Mouse (Mus musculus) cerebellum, adult 9-10 months (tissue): Measurements from ENCODE around the gene Knop1.

Experiments used
- DNase-seq: peaks from one replicate; pipeline ENCODE4 v3.0.0; 2022

Gene Knop1

DNA sequence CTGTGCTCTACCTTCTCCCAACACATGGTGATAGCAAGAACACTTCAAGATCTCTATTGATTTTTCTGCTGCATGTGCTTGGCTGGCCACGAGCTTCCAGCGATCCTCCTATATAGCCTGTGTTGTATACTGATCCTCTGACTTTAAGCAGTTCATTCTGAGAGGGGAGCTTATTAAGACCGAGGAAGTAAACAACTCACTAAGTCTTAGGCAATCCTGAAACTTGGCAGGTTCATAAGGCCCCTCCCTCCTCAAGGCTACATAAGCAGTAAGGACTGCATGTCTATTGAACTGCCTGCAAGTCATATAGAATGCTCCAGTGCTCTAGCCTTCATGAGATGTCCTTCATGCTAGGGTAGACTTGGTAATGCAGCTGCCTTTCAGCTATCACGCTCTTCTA lies 9.7 kb downstream of the Knop1 start:
- no peak for DNase-seq

DNA sequence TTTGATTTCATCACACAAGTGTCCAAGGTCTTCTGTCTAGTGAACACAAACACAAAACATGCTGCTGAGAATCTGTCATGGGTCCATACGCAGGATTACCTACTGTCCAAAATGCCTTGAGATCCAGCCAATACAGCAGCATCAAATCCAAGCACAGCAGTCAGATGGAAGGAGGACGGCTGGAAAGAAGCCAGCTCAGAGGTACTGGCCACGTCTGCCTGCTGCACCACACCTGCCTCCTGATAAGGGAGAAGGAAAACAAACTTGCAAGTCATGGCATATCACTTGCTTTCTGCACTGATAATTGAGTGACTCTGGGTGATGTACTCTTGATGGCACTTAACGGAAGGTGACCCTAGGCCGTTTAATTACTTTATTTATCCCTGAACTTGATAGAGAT lies 10.9 kb downstream of the Knop1 start:
- DNase-seq, result no peak

DNA sequence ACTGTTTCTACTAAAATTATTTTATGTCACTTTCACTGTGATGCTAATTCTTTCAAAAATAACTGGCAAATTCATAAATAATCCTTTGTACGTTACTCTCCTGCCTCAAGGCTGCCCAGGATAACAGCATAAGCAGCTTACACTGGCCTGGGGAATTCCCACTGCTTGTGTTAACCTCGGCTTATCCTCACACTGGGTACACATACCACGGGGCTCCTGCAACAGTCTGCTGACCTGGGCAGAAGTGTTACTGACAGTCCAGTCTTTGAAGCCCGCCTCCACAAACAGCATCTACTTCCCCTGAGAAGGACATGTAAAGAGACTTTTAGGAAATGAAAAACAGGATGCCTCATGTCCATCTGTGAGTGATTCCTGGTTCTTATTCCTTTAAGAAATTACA lies 13.1 kb downstream of the Knop1 start:
- DNase-seq, result no peak

DNA sequence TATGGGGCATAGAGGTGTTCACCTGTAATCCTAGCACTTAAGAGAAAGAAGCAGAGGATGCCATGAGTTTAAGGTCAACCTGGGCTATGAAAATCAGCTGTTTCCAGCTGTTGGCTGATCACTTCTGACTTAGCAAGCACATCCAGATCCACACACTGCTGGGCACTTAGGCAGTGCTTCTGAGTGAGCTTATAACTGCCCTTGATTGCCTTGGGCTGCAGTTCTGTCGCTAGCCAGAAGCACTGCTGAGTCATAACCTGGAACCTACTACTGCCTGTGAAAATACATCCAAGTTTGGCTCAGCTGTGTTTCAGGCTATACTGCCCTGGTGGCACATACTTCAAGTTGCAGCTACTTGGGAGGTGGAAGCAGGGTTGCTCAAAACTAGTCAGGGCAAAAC lies 14.3 kb downstream of the Knop1 start:
- peak; percentile 57 for DNase-seq

DNA sequence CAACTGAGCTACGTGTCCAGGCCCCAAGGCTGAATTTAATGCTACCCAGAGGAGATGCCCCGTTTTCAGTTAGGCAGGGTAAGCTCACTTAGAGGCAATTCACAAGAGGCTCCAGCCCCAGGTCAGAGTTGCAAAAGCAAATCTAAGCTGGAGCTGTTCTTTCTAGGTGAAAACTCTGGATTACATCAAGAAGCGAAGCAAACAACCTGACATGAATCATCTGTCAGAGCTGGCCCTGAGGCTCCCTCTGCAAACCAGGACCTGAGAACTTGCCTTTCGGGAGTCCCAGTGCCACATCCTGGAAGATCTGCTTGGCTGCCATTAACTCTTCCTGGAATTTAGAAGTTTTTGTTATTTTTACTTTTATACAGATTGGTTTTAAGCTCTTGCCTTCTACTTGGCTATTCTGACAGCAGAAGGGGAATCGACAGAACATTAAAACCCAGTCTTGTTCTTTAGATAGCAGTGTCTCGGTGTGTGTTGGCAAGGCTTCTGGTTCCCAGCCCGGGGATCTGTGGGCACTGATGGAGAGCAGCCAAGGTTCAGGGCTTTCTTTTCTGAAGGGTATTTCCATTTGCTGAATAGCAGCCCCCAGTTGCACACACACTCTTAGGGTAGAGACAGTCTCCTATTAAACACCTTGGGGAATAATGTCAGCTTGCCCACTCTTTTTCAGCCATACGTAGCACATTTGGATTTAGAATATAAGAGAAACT lies 14.9 kb downstream of the Knop1 start:
- DNase-seq, result peak; percentile 59

DNA sequence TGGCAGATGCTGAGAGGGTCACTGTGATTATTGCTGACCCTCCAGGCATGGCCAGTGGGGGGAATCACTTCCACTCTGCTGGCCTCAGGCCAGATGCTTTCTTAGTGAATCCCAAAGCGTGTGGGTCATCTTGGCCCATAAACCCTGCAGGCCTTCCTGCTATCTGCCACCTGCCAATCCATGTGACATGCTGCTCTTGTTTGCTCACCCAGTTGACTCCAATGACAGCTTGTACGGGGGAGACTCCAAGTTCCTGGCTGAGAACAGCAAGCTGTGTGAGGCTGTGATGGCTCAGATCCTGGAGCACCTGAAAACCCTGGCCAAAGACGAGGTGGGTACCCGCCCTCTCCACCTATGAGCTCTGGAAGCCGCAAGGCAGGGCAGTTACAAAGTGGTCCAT lies 18.2 kb downstream of the Knop1 start:
- peak; percentile 68 for DNase-seq

DNA sequence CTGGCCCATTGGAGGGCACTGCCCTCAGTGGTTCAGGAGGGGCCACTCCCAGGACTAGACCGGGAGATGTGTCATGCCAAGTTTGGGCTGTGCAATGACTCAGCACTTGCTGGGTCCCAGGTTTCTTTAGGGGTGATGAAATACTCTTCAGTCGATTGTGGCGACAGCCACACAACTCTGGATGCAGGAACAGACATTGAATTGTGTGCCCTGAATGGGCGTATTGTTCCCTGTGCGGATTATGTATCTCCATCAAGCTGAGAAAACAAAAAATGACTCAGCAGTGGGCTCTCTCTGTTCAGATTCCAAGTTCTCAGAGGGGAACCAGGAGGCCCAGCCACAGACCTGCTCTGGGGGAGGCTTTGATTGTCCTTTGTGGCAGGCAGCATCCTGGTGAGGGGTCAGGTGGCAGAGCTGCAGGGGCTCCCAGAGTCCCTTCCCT lies 28.1 kb downstream of the Knop1 start:
- DNase-seq, result peak; percentile 40

DNA sequence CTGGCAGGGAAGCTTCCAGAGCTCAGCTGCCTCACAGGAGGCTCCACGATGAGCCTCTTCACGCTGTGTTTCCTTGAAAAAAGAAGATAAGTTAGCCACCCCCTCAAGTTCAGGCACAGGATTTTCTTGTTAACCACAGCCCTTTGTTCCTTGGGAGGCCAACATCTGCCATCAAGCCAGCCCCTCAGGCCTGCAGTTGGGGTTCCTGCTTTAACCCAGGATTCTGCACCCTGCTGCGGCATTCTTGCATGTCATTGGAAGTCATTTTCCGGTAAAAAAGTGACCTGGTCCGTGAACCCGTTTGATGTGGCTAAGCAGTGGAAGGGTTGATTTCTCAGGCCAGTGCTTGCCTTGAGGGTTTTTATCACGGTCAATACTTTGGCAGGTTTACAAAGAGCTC lies 31.6 kb downstream of the Knop1 start:
- no peak for DNase-seq

DNA sequence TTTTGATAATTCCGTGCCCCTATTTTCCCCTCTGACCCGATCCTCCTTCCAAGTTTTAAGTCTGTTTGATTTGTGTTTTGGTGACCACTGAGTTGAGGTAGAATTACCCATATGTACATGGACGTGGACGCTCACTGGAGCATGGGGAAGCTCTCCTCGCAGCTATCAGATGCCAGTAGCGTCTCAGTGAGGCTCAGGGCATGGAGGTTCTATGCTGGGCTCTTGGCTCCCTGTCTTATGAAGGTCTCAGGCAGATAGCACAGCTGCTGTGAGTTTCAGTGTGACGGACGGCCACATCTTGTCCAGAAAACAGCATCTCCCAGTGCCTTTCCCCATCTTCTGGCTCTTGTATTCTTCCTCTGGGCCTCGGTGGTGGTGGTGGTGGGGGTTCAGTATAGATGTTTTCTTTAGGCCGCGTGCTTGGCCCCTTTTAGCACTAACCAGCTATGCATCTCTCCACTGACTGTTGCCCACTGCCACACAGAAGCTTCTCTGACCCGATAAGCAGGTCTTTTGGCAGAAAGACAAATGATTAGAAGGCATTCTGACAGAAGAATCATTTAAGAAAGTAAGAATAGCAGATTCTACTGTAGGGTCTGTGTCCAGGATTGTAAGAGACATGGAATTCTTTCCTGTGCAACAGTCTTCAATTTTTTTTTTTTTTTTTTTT lies 34.0 kb downstream of the Knop1 start:
- no peak for DNase-seq

DNA sequence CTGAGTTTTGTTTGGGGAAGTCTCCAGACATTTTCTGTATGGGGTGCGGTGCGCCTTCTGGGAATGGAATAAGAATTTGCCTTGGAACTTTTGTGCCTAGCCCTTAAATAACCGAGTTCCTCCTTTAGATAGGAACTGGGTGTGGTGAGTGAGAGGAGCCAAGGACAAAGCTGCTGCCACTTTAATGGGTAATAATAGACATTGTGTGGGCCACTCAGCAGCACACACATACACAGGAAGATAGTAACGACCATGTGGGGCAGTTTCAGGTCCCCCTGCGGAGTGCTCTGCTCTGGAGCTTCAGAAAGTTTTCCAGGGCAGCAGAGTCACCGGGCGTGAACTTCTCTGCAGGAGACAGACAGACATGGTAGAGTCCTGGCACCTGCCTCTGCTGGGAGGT lies 34.7 kb downstream of the Knop1 start:
- DNase-seq, result no peak

DNA sequence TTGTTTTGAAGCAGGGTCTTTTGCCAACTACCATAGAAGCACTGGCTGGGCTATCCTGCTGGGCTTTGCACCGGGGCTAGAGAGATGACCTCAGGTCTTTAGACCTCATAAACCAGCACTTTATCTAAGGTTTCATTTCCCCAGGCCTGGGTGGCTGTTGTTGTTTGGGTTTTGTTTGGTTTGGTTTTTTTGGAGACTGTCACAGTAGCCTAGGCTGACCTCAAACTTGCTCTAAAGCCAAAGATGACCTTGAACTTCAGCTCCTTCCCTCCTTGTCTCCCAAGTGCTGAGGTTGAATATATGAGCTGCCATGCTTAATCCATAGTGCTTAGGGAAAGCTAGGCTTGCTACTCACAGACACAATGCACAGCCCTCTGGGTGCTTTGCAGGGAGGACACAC lies 36.4 kb downstream of the Knop1 start:
- DNase-seq, result no peak

DNA sequence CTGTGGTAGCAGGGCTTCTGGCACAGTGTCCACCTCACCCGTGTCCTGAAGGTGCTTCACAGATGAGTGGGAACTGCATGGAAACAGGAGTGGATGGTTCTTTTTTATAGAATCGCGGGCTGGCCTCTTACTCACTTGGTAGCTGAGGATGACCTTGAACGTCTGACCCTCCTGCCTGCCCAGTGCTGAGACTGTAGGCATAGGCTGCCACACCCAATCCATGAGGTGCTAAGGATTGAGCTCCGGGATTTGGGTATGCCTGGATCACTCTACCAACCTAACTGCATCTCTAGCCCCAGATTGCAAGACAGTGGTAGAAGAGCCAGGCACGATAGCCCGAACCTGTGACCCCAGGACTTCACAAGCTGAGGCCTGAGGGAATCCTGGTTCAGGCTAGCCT lies 38.3 kb downstream of the Knop1 start:
- DNase-seq, result no peak

DNA sequence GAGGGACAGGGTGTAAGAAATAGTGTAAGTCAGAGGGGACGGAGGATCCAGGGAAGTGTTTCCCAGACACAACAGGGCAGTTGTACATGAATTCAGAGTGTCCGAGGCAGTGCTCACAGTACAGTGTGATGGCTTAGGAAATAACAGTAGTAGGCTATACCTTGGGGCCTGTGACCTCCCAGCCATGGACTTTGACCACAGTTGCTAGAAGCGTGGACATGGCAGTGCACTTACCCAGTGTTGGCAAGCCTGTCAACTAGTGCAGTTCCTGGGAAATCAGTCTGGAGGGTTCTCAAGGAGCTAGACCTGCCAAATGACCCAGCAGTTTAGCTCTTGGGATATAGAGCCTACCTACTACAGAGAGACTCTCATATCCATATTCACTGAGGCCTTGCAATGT lies 39.8 kb downstream of the Knop1 start:
- no peak for DNase-seq

DNA sequence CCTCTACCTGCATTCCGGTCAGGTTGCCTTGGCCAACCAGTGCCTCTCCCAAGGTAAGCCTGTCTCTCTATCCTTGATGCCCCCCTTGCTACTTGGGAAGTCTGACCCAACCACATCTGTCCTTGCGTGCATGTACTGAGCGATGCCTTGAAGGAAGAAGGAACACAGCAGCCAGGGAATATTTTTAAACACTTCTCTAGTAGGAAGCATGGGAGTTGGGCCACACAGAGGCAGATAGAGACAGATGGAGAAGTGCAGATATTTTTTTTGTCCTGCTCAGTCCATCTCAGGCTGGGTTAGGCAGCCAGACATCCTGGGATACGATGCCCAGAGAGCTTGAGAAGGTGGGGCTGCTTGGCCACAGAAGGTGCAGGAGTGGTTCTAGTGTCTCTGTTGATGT lies 42.5 kb downstream of the Knop1 start:
- no peak for DNase-seq

DNA sequence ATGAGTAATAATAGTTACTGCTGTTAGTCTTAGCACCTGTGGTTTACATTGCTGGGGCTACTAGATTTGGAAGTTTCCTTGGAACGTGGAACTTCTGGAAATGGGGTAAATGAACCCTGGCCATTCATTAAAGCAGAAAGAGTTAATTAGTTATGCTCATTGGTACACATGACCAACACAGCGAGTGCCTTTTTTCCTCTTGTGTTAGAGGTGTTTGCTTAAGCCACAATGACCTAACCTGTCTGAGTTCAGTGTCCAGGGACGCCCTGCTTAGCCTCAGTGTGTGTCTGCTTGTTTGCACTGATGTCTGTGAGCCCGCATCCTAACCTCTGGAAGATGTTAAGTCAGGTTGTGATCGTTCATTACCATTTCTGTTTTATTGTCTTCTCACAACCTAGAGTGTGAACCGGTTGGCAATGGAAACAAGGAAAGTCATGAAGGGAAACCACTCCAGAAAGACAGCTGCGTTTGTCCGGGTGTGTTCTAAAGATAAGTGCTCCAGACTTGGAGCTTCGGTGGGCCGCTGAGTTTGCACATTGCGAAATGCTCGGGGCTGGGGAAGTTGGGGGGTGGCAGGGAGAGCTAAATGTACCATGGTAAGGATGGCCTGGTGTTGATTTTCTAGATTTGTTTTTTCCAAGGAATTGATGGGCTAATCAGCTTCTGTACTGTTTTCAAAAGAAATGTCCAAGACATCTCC lies 44.5 kb downstream of the Knop1 start:
- no peak for DNase-seq

DNA sequence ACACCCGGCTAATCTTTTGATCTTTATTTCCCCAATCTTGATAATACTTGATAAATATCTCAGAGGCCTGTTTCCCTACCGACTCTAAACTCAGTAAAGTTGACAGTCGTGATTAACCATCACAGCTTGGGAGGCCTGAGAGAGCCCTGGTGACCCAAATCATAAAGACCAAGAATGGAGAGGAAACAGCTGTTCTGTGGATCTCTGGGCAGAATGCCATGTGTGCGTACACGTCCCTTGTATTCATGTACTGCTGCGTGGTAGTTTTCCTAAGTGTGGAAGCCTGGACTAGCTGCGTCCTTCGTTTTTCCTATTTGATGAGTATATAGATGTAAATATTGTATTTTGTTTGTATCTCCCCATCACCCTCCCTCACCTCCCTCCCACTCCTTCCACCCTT lies 48.2 kb downstream of the Knop1 start:
- no peak for DNase-seq

DNA sequence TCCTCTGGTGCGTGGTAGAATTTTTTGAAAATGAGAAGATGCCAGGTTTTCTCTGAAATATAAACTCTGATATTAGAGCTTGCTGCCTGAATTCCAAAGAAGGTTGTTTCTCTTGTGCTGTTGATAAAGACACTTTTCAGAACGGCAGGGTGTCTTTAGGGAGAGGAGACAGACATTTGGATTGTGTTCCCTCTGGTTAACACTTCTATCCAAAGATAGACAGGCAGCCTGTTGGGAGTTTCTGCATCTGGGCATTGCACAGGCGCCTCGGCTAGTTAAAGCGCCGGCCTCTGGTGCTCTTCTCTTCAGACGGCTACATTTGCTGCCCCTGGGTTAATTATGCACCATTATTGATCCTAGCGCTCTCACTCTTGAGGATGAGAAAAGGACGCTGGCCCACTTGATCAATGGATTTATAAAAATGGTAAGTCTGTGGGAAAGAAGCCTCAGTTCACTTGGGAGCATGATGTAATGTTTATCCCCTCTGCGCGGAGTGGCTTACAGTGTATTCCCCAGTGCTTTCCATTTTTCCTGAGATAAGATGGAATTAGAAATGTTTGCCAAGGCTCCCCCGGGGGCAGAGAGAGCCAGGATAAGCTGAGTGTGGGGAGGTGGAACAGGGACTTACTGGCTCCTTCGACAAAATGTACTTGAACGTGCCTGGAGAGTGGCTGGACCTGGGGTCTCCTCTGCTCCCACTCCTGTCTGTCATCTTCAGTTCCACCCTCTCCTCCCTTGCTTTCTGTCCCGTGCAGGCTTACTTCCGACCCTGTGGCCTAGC lies 49.2 kb downstream of the Knop1 start:
- DNase-seq, result no peak

DNA sequence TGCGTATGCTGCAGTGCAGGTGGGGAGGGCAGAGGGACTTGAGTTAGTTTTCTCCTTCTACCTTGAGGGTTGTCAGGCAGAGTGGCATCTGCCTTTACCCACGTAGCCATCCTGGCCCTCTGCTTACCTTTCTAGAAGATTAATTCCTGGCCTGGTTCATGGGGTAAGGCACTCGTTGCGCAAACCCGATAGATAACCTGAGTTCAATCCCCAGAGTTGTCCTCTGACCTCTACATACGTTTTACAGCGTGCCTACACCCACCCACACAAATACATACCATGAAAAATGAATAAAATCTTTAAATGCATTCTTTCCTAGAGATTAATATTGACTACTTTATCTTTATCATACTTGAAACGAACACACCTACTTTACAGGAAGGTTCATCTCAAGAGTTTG lies 52.6 kb downstream of the Knop1 start:
- DNase-seq, result no peak

DNA sequence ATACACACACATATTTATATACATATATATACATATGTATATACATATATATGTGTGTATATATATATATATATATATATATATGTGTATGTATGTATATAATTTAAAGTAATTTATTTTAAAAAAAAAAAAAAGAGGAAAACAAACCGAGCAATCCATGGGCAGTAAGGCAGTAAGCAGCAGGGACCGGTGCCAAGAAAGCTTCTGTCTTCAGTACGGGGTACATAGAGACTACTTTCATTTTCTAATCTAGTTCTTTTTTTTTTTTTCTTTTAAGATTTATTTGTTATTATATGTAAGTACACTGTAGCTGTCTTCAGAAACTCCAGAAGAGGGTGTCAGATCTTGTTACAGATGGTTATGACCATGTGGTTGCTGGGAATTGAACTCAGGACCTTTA lies 54.3 kb downstream of the Knop1 start:
- no peak for DNase-seq

DNA sequence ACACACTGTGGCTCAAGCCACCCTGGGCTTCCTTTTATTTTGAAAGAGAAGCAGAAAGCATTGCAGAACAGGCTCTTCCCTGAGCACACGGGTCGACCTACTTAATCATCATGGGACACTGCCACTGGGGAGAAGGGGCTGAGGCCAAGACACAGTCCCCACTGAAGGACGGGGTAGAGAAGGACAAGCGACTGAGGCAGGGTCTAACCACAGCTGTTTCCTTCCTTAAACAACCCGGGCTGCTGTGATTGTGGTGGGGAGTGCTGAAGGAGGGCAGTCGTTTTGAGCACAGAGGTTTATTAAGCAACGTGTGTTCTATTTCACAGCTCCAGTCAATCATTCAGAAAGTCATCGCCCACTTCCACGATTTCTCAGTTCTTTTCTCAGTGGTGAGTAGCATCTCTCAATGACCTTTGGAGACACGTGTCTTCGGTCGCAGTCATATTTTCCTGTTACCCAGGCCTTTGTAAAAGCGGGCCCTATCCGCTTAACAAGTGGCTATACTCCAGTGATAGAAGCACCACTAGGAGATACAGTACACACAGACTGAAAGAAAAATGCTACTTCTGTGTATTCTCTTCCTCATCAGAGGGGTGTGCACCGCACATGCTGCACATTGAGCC lies 55.8 kb downstream of the Knop1 start:
- DNase-seq, result no peak

DNA sequence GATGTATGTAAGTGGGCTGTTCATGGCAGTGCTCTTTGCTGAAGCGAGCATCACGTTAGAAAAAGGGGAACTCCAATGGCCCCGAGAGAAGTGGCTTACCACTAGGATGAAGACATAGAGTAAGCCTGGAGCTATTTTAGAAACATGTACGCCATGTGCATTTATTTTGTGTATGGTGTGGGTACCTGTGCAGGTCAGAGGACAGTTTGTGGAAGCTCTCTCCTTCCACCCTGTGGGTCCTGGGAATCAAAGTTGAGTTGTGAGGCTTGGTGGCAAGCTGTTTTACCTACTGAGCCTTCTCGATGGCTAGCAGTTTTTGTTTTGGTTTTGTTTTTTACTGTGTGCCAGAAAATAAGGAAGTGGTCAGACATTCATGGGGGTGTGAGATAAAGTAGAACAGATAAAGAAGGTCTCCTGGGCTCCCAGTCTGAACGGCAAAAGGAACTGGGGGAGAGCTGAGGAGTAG lies 57.9 kb downstream of the Knop1 start:
- no peak for DNase-seq

DNA sequence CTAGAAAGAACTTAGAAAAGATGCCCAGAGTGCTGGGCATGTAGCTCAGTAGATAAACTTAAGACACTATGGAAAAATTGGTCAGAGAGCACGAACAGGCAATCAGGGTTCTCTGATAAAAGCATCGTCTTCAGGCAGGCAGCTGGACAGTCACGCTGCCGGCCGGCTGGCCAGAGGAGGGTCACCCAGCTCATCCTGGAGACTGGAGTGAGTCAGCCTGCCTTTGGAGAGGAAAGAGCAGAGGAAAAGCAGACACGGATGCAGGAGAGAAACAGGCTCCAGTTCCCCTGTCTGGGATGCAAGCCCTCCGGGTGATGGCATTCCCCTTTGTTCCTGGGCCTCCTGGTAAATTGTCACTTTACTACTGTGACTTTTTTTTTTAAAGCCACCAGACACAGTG lies 58.5 kb downstream of the Knop1 start:
- DNase-seq, result no peak

DNA sequence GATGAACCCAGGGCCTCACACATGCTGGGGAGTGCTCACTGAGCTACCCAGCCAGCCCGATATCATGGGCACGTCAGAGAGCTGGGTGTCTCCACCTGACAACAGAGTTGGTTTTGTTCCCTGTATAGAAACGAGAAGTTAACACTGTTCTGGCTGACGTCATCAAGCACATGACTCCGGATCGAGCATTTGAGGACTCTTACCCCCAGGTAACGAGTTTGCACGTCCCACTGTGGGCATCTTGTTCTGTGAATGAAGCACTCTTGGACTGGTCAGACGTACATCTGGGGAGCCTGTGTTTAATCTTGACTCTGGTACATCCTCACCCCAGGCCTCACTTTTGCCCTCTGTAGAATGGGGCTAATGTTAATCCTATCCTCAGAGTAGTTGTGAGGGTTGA lies 59.2 kb downstream of the Knop1 start:
- DNase-seq, result no peak
